Mouse (Mus musculus): ENCODE data around the gene Mvb12b. TPM values are rescaled to one million over a fixed set of nuclear protein-coding genes. Genes with fewer than 3 reads are reported as not detected.

The Mvb12b gene
- polyA plus RNA-seq, 1 experiment = 79.3 TPM

GRCm38 (mm10) chr2:33878437-33878836 is 9.3 kb downstream of the Mvb12b start:
- 3% methylated on average over 11 of the region's 11 CpGs for WGBS
- H3K27me3 ChIP-seq (ENCODE audit: control insufficient read depth, insufficient read depth, low read length) = no peaks in the 10 kb centered on the region
- no peak for TF ChIP-seq POLR2A (IDR thresholded peaks at IDR 0.05; ENCODE audit: control insufficient read depth, extremely low read depth, insufficient read depth, low read length, poor library complexity)
- TF ChIP-seq CTCF (IDR thresholded peaks at IDR 0.05; ENCODE audit: borderline replicate concordance, control insufficient read depth, extremely low read depth, insufficient read depth, low read length, poor library complexity) = no peak
- peaks cover 62% of the 10 kb centered on the region for H3K4me1 ChIP-seq (replicated peaks; ENCODE audit: control insufficient read depth, insufficient read depth, low read length)
- DNase-seq = peak; percentile 73
- peaks cover 7% of the 10 kb centered on the region for H3K36me3 ChIP-seq (ENCODE audit: control insufficient read depth, insufficient read depth, low read length)
- no peak overlapping the region for H3K4me3 ChIP-seq (ENCODE audit: control insufficient read depth, insufficient read depth, low read length)
- H3K27ac ChIP-seq (ENCODE audit: control insufficient read depth, insufficient read depth, low read length) = peak overlapping the region; percentile 84

- no peak overlapping the region for H3K4me3 ChIP-seq (ENCODE audit: control insufficient read depth, insufficient read depth, low read length)
- H3K27me3 ChIP-seq (ENCODE audit: control insufficient read depth, insufficient read depth, low read length) = no peaks in the 10 kb centered on the region
- 41% methylated on average over 6 of the region's 6 CpGs for WGBS
- peak overlapping the region; percentile 84 for H3K27ac ChIP-seq (ENCODE audit: control insufficient read depth, insufficient read depth, low read length)
- TF ChIP-seq CTCF (IDR thresholded peaks at IDR 0.05; ENCODE audit: borderline replicate concordance, control insufficient read depth, extremely low read depth, insufficient read depth, low read length, poor library complexity) (no peak), POLR2A (IDR thresholded peaks at IDR 0.05; ENCODE audit: control insufficient read depth, extremely low read depth, insufficient read depth, low read length, poor library complexity) (no peak)
- DNase-seq = no peak
- peaks cover 14% of the 10 kb centered on the region for H3K36me3 ChIP-seq (ENCODE audit: control insufficient read depth, insufficient read depth, low read length)
- H3K4me1 ChIP-seq (replicated peaks; ENCODE audit: control insufficient read depth, insufficient read depth, low read length) = peaks cover 58% of the 10 kb centered on the region
Observed at GRCm38 (mm10) chr2:33877663-33878360, 9.9 kb downstream of the Mvb12b start.

- Histone ChIP-seq H3K4me1 (replicated peaks; ENCODE audit: control insufficient read depth, insufficient read depth, low read length) (peaks cover 58% of the 10 kb centered on the region), H3K27me3 (ENCODE audit: control insufficient read depth, insufficient read depth, low read length) (no peaks in the 10 kb centered on the region), H3K27ac (ENCODE audit: control insufficient read depth, insufficient read depth, low read length) (no peak overlapping the region), H3K36me3 (ENCODE audit: control insufficient read depth, insufficient read depth, low read length) (peaks cover 24% of the 10 kb centered on the region), H3K4me3 (ENCODE audit: control insufficient read depth, insufficient read depth, low read length) (no peak overlapping the region)
- 92% methylated on average over 25 of the region's 25 CpGs for WGBS
- no peak for DNase-seq
- TF ChIP-seq CTCF (IDR thresholded peaks at IDR 0.05; ENCODE audit: borderline replicate concordance, control insufficient read depth, extremely low read depth, insufficient read depth, low read length, poor library complexity) (peak; percentile 9; the same call in 1 of the 2 replicates), POLR2A (IDR thresholded peaks at IDR 0.05; ENCODE audit: control insufficient read depth, extremely low read depth, insufficient read depth, low read length, poor library complexity) (no peak)
Observed at GRCm38 (mm10) chr2:33876529-33877290, 11.0 kb downstream of the Mvb12b start.

GRCm38 (mm10) chr2:33875594-33875993 is 12.2 kb downstream of the Mvb12b start:
- Histone ChIP-seq H3K4me3 (ENCODE audit: control insufficient read depth, insufficient read depth, low read length) (no peak overlapping the region), H3K36me3 (ENCODE audit: control insufficient read depth, insufficient read depth, low read length) (peaks cover 24% of the 10 kb centered on the region), H3K27ac (ENCODE audit: control insufficient read depth, insufficient read depth, low read length) (peak overlapping the region; percentile 31; the same call in 1 of the 2 replicates), H3K4me1 (replicated peaks; ENCODE audit: control insufficient read depth, insufficient read depth, low read length) (peaks cover 65% of the 10 kb centered on the region), H3K27me3 (ENCODE audit: control insufficient read depth, insufficient read depth, low read length) (no peaks in the 10 kb centered on the region)
- 85% methylated on average over 12 of the region's 12 CpGs for WGBS
- no peak for DNase-seq
- TF ChIP-seq CTCF (IDR thresholded peaks at IDR 0.05; ENCODE audit: borderline replicate concordance, control insufficient read depth, extremely low read depth, insufficient read depth, low read length, poor library complexity) (no peak), POLR2A (IDR thresholded peaks at IDR 0.05; ENCODE audit: control insufficient read depth, extremely low read depth, insufficient read depth, low read length, poor library complexity) (no peak)

DNA sequence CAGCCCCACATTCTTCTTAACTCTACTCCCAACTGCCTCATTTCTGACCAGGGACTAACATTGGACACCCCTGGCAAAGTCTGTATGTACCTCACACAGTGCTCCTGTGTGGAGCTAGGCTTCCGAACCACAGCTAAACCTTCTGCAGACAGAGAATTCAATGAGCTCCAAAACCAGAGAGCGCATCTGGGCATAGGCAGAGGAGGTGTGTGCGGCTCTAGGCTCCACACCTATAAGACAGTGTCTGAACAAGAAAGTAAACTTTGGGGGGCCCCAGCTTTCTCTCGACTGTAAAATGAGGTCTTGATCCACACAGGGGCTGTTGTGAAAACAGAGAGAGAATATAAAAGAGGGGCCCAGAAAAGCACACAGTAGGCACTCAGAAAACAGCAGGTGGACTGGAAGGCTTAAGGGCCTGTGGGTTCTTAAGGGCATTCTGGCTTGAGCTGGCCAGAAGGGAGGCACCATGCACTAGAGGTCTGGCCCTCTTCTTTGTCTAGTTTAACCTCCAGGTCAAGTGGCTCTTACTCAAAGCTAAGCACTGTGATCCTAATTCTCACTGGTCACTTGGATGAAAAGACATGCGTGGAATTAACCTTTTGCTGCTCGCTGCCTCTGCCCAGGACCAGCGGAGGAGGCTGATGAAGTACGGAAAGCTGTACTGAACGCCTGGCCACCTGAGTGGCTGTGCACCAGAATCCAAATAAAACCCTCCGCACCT is 12.7 kb downstream of the Mvb12b start:
- no peak overlapping the region for H3K4me3 ChIP-seq (ENCODE audit: control insufficient read depth, insufficient read depth, low read length)
- H3K27ac ChIP-seq (ENCODE audit: control insufficient read depth, insufficient read depth, low read length) = peak overlapping the region; percentile 31; the same call in 1 of the 2 replicates
- no peaks in the 10 kb centered on the region for H3K27me3 ChIP-seq (ENCODE audit: control insufficient read depth, insufficient read depth, low read length)
- H3K36me3 ChIP-seq (ENCODE audit: control insufficient read depth, insufficient read depth, low read length) = peaks cover 24% of the 10 kb centered on the region
- DNase-seq = no peak
- peaks cover 66% of the 10 kb centered on the region for H3K4me1 ChIP-seq (replicated peaks; ENCODE audit: control insufficient read depth, insufficient read depth, low read length)
- TF ChIP-seq POLR2A (IDR thresholded peaks at IDR 0.05; ENCODE audit: control insufficient read depth, extremely low read depth, insufficient read depth, low read length, poor library complexity) (no peak), CTCF (IDR thresholded peaks at IDR 0.05; ENCODE audit: borderline replicate concordance, control insufficient read depth, extremely low read depth, insufficient read depth, low read length, poor library complexity) (no peak)
- WGBS = 96% methylated on average over 10 of the region's 10 CpGs

DNA sequence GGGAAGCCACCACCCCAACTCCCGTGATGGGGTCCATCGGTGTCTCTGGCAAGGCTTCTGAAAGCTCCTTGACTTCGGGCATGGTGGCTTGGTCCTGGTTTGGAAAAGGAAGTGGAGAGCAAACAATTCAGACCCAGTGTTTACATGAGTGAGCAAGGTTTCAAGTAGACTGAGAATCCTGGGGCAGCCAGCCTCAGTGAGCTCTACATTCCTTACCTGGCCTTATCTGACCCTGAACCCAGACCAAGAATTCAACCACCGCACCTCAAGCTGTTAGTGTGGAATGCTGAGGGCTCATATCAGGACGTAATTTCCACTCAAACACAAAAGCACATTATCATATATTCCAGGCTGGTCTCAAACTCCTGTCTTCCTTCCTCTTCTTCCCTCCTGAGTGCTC is 13.4 kb downstream of the Mvb12b start:
- TF ChIP-seq CTCF (IDR thresholded peaks at IDR 0.05; ENCODE audit: borderline replicate concordance, control insufficient read depth, extremely low read depth, insufficient read depth, low read length, poor library complexity) = no peak
- TF ChIP-seq POLR2A (IDR thresholded peaks at IDR 0.05; ENCODE audit: control insufficient read depth, extremely low read depth, insufficient read depth, low read length, poor library complexity) = no peak

More for the DNA sequence above, 13.4 kb downstream of the Mvb12b start:
- Histone ChIP-seq H3K4me1 (replicated peaks; ENCODE audit: control insufficient read depth, insufficient read depth, low read length) (peaks cover 67% of the 10 kb centered on the region), H3K27ac (ENCODE audit: control insufficient read depth, insufficient read depth, low read length) (no peak overlapping the region), H3K36me3 (ENCODE audit: control insufficient read depth, insufficient read depth, low read length) (peaks cover 24% of the 10 kb centered on the region), H3K27me3 (ENCODE audit: control insufficient read depth, insufficient read depth, low read length) (no peaks in the 10 kb centered on the region), H3K4me3 (ENCODE audit: control insufficient read depth, insufficient read depth, low read length) (no peak overlapping the region)
- no peak for DNase-seq
- 95% methylated on average over 5 of the region's 5 CpGs for WGBS
